Mouse (Mus musculus): ENCODE measurements at regions not wholly inside any gene's neighbourhood (a gene's known extent, or its start where the extent isn't known, plus 50 kb on each side); places are given as distances from the start of the nearest gene placed in this dataset.

DNA sequence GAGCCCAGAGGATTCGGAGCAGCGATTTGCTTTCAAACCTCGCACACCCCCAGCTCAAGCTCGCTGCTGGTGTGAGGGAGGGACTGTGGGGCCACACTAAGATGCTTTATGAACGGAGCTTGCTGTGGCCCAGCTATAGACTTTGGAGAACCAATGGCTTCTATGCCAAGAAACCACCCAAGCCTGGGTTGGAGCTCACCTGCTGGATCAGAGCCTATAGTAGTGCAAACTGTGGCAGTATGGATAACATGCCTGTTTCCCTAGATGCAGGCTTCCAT lies 142.5 kb upstream of the A230072I06Rik start:
- TF ChIP-seq ETS1 (conservative IDR thresholded peaks at IDR 0.05; ENCODE audit: low read depth, low read length) = no peak
- TF ChIP-seq MXI1 (IDR thresholded peaks at IDR 0.05; ENCODE audit: low read depth, low read length) = no peak
- TF ChIP-seq MAFK (IDR thresholded peaks at IDR 0.05; ENCODE audit: insufficient replicate concordance, low read length) = no peak
- no peak for TF ChIP-seq IRF4 (IDR thresholded peaks at IDR 0.05; ENCODE audit: low read depth, low read length)
- TF ChIP-seq MAX (IDR thresholded peaks at IDR 0.05; ENCODE audit: low read length) = no peak
- TF ChIP-seq ZKSCAN1 (IDR thresholded peaks at IDR 0.05; ENCODE audit: borderline replicate concordance, low read depth, low read length) = no peak
- TF ChIP-seq POLR2A (IDR thresholded peaks at IDR 0.05; ENCODE audit: low read depth, low read length) = no peak
- TF ChIP-seq USF1 (IDR thresholded peaks at IDR 0.05; ENCODE audit: low read depth, low read length) = no peak
- no peak for TF ChIP-seq CTCF (conservative IDR thresholded peaks at IDR 0.05 in 1 of 2, IDR thresholded peaks at IDR 0.05 in 1 of 2; ENCODE audit: low read depth in 2 of 2, low read length in 2 of 2)
- TF ChIP-seq CHD2 (IDR thresholded peaks at IDR 0.05; ENCODE audit: low read length) = no peak
- no peak for TF ChIP-seq ZC3H11A (IDR thresholded peaks at IDR 0.05; ENCODE audit: low read depth, low read length)
